Mouse (Mus musculus): ENCODE measurements around the gene Rhov. TPM values are rescaled to one million over a fixed set of nuclear protein-coding genes. Genes with fewer than 3 reads are reported as not detected.

Gene Rhov
- polyA plus RNA-seq, 1 experiment, result not detected

DNA sequence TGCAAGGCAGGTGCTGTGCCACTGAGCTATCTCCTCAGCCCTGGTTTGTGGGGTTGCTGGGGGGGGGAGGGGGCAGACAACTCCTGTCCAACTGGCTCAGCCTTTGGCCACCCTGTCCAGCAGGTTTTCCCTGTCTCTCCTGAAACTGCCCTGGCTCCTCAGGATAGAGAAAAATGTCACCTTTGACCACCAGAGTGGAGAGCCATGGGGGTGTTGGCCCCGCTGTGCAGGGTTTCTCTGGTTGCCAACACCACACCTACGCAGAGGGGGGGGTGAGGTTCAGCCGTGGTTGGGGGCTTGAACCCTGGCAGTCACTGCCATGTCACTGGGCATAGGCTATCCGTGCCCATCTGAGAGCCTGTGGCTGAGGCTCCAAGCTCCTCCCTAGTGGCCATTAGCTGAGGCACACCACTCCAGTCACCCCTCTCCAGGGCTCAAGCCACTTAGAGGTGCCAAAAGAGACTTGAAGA is 21.4 kb downstream of the Rhov start:
- Histone ChIP-seq H3K4me3 (replicated peaks) (no peak overlapping the region), H3K36me3 (ENCODE audit: control insufficient read depth) (no peaks in the 10 kb centered on the region), H3K27me3 (ENCODE audit: control insufficient read depth) (peaks cover 17% of the 10 kb centered on the region), H3K9me3 (ENCODE audit: control insufficient read depth, low read length) (no peaks in the 10 kb centered on the region), H3K4me1 (ENCODE audit: control insufficient read depth) (peaks cover 8% of the 10 kb centered on the region)
- TF ChIP-seq GATA1 (IDR thresholded peaks at IDR 0.05; ENCODE audit: low read length) (no peak), TAL1 (IDR thresholded peaks at IDR 0.05; ENCODE audit: low read length) (no peak)

DNA sequence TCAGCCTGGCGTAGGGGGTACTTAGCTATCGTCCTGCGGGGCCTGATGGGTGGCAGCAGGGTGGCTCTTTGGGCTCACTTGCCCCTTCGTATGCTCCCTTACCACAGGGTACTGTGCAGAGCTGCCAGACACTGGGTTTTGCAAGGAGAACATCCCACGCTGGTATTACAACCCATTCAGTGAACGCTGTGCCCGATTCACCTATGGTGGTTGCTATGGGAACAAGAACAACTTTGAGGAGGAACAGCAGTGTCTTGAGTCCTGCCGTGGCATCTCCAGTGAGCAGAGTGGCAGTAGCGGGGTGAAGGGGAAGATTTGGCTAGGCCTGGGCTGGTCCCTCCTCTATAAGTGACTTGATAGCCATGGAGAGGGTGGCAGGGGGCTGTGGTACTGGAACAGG is 23.2 kb downstream of the Rhov start:
- no peak overlapping the region for H3K4me3 ChIP-seq (replicated peaks)
- TF ChIP-seq TAL1 (IDR thresholded peaks at IDR 0.05; ENCODE audit: low read length) (no peak), GATA1 (IDR thresholded peaks at IDR 0.05; ENCODE audit: low read length) (no peak)
- no peaks in the 10 kb centered on the region for H3K36me3 ChIP-seq (ENCODE audit: control insufficient read depth)
- peaks cover 2% of the 10 kb centered on the region; the same call in 1 of the 2 replicates for H3K27me3 ChIP-seq (ENCODE audit: control insufficient read depth)
- H3K4me1 ChIP-seq (ENCODE audit: control insufficient read depth), result peaks cover 8% of the 10 kb centered on the region
- H3K9me3 ChIP-seq (ENCODE audit: control insufficient read depth, low read length), result no peaks in the 10 kb centered on the region

DNA sequence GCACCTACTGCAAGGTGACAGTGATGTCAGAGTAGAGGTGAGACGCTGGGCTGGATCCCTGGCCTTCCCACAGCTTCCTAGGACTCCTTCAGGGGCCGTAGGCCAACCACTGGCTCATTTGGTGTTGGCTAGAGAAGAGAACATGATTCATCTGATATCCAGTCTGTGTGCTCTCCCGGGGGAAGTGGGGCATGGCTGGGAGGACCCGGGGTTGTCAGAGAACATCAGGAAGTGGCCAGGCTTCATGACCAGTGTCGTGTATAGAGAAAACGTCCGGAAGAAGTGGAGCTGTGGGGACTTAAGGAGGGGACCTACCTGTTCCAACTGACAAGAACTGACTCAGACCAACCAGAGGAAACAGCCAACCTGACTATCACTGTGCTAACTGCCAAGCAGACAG is 25.8 kb downstream of the Rhov start:
- TF ChIP-seq TAL1 (IDR thresholded peaks at IDR 0.05; ENCODE audit: low read length) (no peak), GATA1 (IDR thresholded peaks at IDR 0.05; ENCODE audit: low read length) (no peak)
- H3K36me3 ChIP-seq (ENCODE audit: control insufficient read depth), result no peaks in the 10 kb centered on the region
- peaks cover 10% of the 10 kb centered on the region for H3K27me3 ChIP-seq (ENCODE audit: control insufficient read depth)

DNA sequence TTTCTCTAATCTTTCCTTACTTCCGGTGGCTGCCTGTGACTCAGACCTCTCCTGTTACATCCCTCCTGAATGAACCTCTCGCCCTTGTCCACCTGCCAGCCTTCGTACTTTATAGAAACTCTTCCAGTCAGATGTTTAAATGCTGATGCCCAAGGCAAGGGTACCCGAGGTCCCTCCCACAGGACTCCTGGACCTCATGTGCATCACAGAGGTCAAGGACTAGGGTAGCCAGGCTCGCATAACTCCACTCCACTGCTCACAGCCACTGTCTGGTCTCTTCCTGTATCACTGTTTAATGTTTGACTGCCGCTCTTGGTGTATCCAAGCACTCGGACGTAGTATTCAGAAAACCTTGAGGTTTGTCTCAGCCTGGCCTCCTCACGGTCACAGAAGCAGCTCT is 28.5 kb downstream of the Rhov start:
- H3K9me3 ChIP-seq (ENCODE audit: control insufficient read depth, low read length), result peaks cover under 1% of the 10 kb centered on the region; the same call in 1 of the 2 replicates
- no peaks in the 10 kb centered on the region for H3K36me3 ChIP-seq (ENCODE audit: control insufficient read depth)
- peaks cover 37% of the 10 kb centered on the region for H3K27me3 ChIP-seq (ENCODE audit: control insufficient read depth)
- no peak for TF ChIP-seq GATA1 (IDR thresholded peaks at IDR 0.05; ENCODE audit: low read length)
- TF ChIP-seq TAL1 (IDR thresholded peaks at IDR 0.05; ENCODE audit: low read length), result no peak
- H3K4me3 ChIP-seq (replicated peaks), result no peak overlapping the region
- peaks cover under 1% of the 10 kb centered on the region for H3K4me1 ChIP-seq (ENCODE audit: control insufficient read depth)

More for the DNA sequence above, 25.8 kb downstream of the Rhov start:
- Histone ChIP-seq H3K4me1 (ENCODE audit: control insufficient read depth) (no peaks in the 10 kb centered on the region), H3K4me3 (replicated peaks) (no peak overlapping the region), H3K9me3 (ENCODE audit: control insufficient read depth, low read length) (no peaks in the 10 kb centered on the region)

DNA sequence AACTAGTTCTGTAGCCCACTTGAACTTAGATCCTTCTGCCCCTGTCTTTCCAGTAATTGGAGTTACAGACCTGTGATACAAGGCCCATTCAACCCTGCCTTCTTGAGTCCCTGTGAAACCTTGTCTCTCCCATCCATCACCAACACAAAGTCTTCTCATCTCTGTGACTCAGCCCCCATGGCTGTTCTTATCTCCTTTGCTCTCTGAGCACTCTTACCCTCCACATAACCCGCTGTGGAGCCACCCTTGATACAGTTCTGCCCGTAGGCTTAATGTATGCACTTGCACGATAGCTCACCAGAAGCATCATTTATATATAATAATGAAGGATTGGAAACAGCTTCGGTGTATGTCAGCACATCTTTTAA is 30.3 kb downstream of the Rhov start:
- TF ChIP-seq GATA1 (IDR thresholded peaks at IDR 0.05; ENCODE audit: low read length) (no peak), TAL1 (IDR thresholded peaks at IDR 0.05; ENCODE audit: low read length) (no peak)
- Histone ChIP-seq H3K27me3 (ENCODE audit: control insufficient read depth) (peaks cover 52% of the 10 kb centered on the region), H3K4me1 (ENCODE audit: control insufficient read depth) (peaks cover 5% of the 10 kb centered on the region), H3K4me3 (replicated peaks) (no peak overlapping the region), H3K9me3 (ENCODE audit: control insufficient read depth, low read length) (peaks cover 3% of the 10 kb centered on the region; the same call in 1 of the 2 replicates), H3K36me3 (ENCODE audit: control insufficient read depth) (no peaks in the 10 kb centered on the region)

DNA sequence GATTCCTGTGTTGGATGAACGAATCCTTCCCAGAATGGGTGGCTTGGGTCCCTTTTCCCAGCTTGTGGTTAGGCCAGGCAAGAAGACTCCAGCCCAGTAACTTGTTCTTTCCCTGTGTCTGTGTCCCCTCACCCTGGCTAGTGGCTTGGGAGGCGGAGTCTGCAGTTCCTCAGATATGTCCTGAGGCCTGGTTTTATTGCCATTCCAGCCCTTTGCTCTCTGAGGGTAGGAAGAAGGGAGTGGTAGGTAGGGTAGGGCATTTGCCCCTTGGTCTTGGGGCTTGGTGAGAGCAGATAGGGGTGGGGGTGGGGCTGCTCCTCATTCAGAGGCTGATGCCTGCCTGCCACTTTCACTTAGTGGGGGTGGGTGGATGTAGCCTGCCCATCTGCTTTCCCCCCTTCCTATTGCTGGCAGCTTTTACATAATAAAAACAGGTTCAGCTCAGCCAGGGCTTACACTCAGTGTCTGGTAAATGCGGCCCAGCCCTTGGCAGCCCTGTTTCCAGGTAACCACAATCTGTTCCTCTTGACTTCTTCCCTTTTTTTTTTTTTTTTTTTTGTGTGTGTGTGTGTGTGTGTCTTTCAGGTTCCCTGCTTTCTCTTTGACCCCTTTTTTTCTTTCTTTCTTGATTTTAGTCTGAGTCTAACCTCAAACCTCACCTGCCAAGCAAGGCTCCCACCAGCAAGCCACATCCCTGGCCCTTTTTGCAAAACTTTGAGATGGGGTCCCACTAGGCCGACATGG is 30.8 kb downstream of the Rhov start:
- peaks cover 58% of the 10 kb centered on the region for H3K27me3 ChIP-seq (ENCODE audit: control insufficient read depth)
- TF ChIP-seq GATA1 (IDR thresholded peaks at IDR 0.05; ENCODE audit: low read length) (no peak), TAL1 (IDR thresholded peaks at IDR 0.05; ENCODE audit: low read length) (no peak)

DNA sequence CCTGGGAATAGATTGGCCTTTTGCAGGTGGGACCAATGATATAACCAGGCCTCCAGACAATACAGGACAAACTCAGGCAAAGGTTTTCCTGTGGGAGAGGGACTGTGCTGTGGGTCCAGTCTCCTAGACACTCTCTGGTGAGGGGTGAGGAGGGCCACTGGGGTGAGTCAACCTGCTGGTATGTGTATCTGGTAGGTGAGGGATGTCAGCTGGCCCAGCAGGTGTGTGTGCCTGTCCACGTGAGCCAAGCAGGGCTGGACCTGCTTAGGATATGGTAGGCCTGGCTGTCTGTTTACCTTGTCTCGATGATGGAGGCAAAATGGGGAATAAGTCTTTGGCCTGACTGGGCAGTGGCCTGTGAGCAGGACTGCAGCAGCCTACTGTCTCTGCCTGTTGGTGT is 32.4 kb downstream of the Rhov start:
- TF ChIP-seq GATA1 (IDR thresholded peaks at IDR 0.05; ENCODE audit: low read length), result no peak
- TF ChIP-seq TAL1 (IDR thresholded peaks at IDR 0.05; ENCODE audit: low read length), result no peak

More for the DNA sequence above, 30.8 kb downstream of the Rhov start:
- Histone ChIP-seq H3K36me3 (ENCODE audit: control insufficient read depth) (no peaks in the 10 kb centered on the region), H3K4me1 (ENCODE audit: control insufficient read depth) (peaks cover 5% of the 10 kb centered on the region), H3K4me3 (replicated peaks) (no peak overlapping the region), H3K9me3 (ENCODE audit: control insufficient read depth, low read length) (peaks cover 3% of the 10 kb centered on the region; the same call in 1 of the 2 replicates)

DNA sequence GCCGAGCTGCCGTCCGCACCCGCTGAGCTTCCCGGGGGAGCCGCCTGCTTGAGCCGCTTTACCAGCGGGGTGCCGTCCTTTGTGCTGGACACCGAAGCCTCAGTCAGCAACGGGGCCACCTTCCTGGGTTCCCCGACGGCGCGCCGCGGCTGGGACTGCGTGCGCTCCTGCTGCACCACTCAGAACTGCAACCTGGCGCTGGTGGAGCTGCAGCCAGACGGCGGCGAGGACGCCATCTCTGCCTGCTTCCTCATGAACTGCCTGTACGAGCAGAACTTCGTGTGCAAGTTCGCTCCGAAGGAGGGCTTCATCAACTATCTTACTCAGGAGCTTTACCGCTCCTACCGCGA is 33.2 kb downstream of the Rhov start:
- no peaks in the 10 kb centered on the region for H3K36me3 ChIP-seq (ENCODE audit: control insufficient read depth)
- peaks cover 79% of the 10 kb centered on the region for H3K27me3 ChIP-seq (ENCODE audit: control insufficient read depth)
- H3K4me1 ChIP-seq (ENCODE audit: control insufficient read depth), result peaks cover 5% of the 10 kb centered on the region
- H3K4me3 ChIP-seq (replicated peaks), result no peak overlapping the region
- TF ChIP-seq GATA1 (IDR thresholded peaks at IDR 0.05; ENCODE audit: low read length) (no peak), TAL1 (IDR thresholded peaks at IDR 0.05; ENCODE audit: low read length) (no peak)
- H3K9me3 ChIP-seq (ENCODE audit: control insufficient read depth, low read length), result peaks cover 3% of the 10 kb centered on the region; the same call in 1 of the 2 replicates

More for the DNA sequence above, 32.4 kb downstream of the Rhov start:
- H3K36me3 ChIP-seq (ENCODE audit: control insufficient read depth), result no peaks in the 10 kb centered on the region
- peaks cover 74% of the 10 kb centered on the region for H3K27me3 ChIP-seq (ENCODE audit: control insufficient read depth)
- no peak overlapping the region for H3K4me3 ChIP-seq (replicated peaks)
- H3K4me1 ChIP-seq (ENCODE audit: control insufficient read depth), result peaks cover 5% of the 10 kb centered on the region
- peaks cover 3% of the 10 kb centered on the region; the same call in 1 of the 2 replicates for H3K9me3 ChIP-seq (ENCODE audit: control insufficient read depth, low read length)

DNA sequence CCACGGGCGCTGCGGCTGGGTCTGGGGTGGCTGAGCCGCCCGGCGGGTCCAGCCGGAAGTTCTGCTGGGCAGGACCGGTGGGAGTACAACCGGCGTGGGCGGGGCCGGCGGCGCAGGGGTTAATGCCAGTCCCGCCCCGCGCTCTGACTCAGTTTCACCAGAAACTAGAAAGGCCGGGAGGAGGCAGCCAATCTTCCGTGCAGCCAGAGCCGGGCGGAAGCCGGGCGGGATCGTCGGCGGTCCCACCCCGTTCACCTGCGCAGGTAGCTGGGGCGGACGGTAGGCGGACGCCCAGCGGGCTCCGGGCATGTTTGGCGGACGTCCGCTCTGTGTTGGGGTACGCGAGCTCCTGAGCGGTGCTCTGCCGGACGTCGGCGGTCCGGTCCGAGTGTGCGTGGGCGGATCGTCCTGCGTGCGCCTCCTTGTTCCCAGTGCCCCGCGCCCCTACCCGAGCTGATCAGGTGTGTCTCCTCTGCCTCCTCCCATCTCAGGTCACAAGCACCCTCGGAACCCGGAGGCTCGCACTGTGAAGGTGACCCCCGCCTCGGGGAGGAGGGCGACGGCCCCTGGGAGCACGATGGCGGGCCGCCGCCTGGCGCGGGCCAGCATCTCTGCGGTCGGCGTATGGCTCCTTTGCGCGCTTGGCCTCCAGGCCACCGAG is 33.7 kb downstream of the Rhov start, which contains the start of gene Spint1:
Spint1 (plus strand) TSS at position 153 of the 661 bp plus-strand sequence.
- TF ChIP-seq TAL1 (IDR thresholded peaks at IDR 0.05; ENCODE audit: low read length), result no peak
- no peak for TF ChIP-seq GATA1 (IDR thresholded peaks at IDR 0.05; ENCODE audit: low read length)
- H3K4me3 ChIP-seq (replicated peaks), result peak within 1 kb of the TSS; percentile 32
- peaks cover 5% of the 10 kb centered on the region for H3K4me1 ChIP-seq (ENCODE audit: control insufficient read depth)
- peaks cover 3% of the 10 kb centered on the region; the same call in 1 of the 2 replicates for H3K9me3 ChIP-seq (ENCODE audit: control insufficient read depth, low read length)
- peaks cover 79% of the 10 kb centered on the region for H3K27me3 ChIP-seq (ENCODE audit: control insufficient read depth)
- no peaks in the 10 kb centered on the region for H3K36me3 ChIP-seq (ENCODE audit: control insufficient read depth)

Measured in erythroblast, embryonic 14.5 days (primary cell).